Comparison of ENCODE assay signal across 11 mouse cellular contexts in the genomic region with DNA sequence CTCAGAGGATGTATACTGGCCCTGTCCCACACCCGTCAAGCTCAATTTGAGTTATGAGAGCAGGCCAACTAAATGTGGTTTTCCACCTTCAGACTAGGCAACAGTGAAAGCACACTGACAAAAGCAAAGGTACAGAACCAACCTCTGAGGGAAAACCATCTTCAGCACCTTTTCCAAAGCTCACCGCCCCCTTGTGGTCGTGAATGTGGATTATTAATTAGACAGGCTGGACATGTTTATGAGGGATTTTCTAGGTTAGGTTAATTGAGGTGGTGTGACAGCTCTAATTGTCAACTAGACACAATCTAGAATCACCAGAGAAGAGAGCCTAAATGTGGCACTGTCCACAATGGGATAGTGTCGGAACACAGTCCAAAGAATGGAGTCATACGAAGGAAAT. TPM values are rescaled to one million over a fixed set of nuclear protein-coding genes. Genes with fewer than 3 reads are reported as not detected.
DNase-seq lines count a peak whose midpoint lies in the region; ATAC-seq and TF ChIP-seq lines count a peak whose summit lies in the region.
"Had no signal": no experiment of that assay in that cellular context is flagged by ENCODE, and none has a peak within 500 bp of the region (broad histone marks: within the 10 kb centered on the region; RNA-seq: fewer than 3 reads in every experiment).

No protein-coding gene starts in this region.

- H3K27ac ChIP-seq in gastrocnemius, adult 2 months: no peak overlapping the region; the same call in 1 of the 2 replicates
- no peak overlapping the region for H3K27ac ChIP-seq in midbrain, postnatal 0 days (ENCODE audit: low read depth, low read length)
- H3K27ac ChIP-seq in midbrain, embryonic 15.5 days: no peak overlapping the region
- no peak overlapping the region for H3K27ac ChIP-seq in forebrain, embryonic 16.5 days (ENCODE audit: low read length)
- H3K27ac ChIP-seq: forebrain, embryonic 15.5 days; hindbrain, embryonic 14.5 days; limb, embryonic 12.5 days had no signal

- H3K4me3 ChIP-seq in gastrocnemius, adult 2 months: no peak overlapping the region
- H3K4me3 ChIP-seq in midbrain, postnatal 0 days (ENCODE audit: low read depth, low read length): no peak overlapping the region
- H3K4me3 ChIP-seq in midbrain, embryonic 15.5 days: no peak overlapping the region
- no peak overlapping the region for H3K4me3 ChIP-seq in forebrain, embryonic 16.5 days (replicated peaks; ENCODE audit: low read length)
- H3K4me3 ChIP-seq: forebrain, embryonic 15.5 days; limb, embryonic 12.5 days had no signal

- no peaks in the 10 kb centered on the region for H3K4me1 ChIP-seq in midbrain, postnatal 0 days (ENCODE audit: insufficient read depth, low read length)
- no peaks in the 10 kb centered on the region for H3K4me1 ChIP-seq in midbrain, embryonic 15.5 days
- H3K4me1 ChIP-seq in forebrain, embryonic 16.5 days (replicated peaks; ENCODE audit: control insufficient read depth, insufficient read depth, low read length): peaks cover 3% of the 10 kb centered on the region; the same call in 1 of the 2 replicates

- H3K4me2 ChIP-seq in midbrain, postnatal 0 days (ENCODE audit: low read depth, low read length, poor library complexity, severe bottlenecking): no peak overlapping the region
- no peak overlapping the region for H3K4me2 ChIP-seq in midbrain, embryonic 15.5 days
- H3K4me2 ChIP-seq in forebrain, embryonic 16.5 days (ENCODE audit: low read length): no peak overlapping the region
- H3K4me2 ChIP-seq: forebrain, embryonic 15.5 days; hindbrain, embryonic 14.5 days; limb, embryonic 12.5 days had no signal

- peak; percentile 25; the same call in 1 of the 2 replicates for TF ChIP-seq CTCF in gastrocnemius, adult 2 months (IDR thresholded peaks at IDR 0.05)
- TF ChIP-seq CTCF in midbrain, postnatal 0 days (IDR thresholded peaks at IDR 0.05): peak; percentile 40

- 90% methylated on average over 5 of the region's 5 CpGs for WGBS in midbrain, postnatal 0 days
- 92% methylated on average over 5 of the region's 5 CpGs for WGBS in midbrain, embryonic 15.5 days
- WGBS in forebrain, embryonic 16.5 days: 84% methylated on average over 5 of the region's 5 CpGs

- ATAC-seq in midbrain, postnatal 0 days (ENCODE audit: low FRiP score): no peak
- no peak for ATAC-seq in midbrain, embryonic 15.5 days (replicated peaks)
- no peak for ATAC-seq in forebrain, embryonic 16.5 days
- ATAC-seq: forebrain, embryonic 15.5 days had no signal

- H3K9ac ChIP-seq in midbrain, postnatal 0 days (replicated peaks; ENCODE audit: low read length, poor library complexity, severe bottlenecking): no peak overlapping the region
- H3K9ac ChIP-seq in midbrain, embryonic 15.5 days: no peak overlapping the region
- H3K9ac ChIP-seq in forebrain, embryonic 16.5 days (replicated peaks; ENCODE audit: low read depth, low read length): no peak overlapping the region
- H3K9ac ChIP-seq: forebrain, embryonic 15.5 days; hindbrain, embryonic 14.5 days; limb, embryonic 12.5 days had no signal

- DNase-seq in gastrocnemius, adult 2 months: no peak
- no peak for DNase-seq in gastrocnemius, adult 8-10 months (ENCODE audit: low spot score in 2 of 2)
- DNase-seq in midbrain, postnatal 0 days (ENCODE audit: low spot score): no peak
- peak; percentile 5 for DNase-seq in c-Kit-negative CD71-positive TER-119-positive erythroid progenitor cells, embryonic 14.5 days (ENCODE audit: low read depth, low spot score)
- peak; percentile 46 for DNase-seq in retina, embryonic 14.5 days (ENCODE audit: low spot score)
- DNase-seq in frontal cortex, adult 2 months (ENCODE audit: extremely low spot score in 1 of 2, low spot score in 1 of 2): no peak

- no peaks in the 10 kb centered on the region for H3K9me3 ChIP-seq in midbrain, postnatal 0 days (ENCODE audit: low read length)
- H3K9me3 ChIP-seq in midbrain, embryonic 15.5 days: no peaks in the 10 kb centered on the region
- H3K9me3 ChIP-seq in forebrain, embryonic 16.5 days (ENCODE audit: control insufficient read depth, low read length): no peaks in the 10 kb centered on the region
- H3K9me3 ChIP-seq: forebrain, embryonic 15.5 days; limb, embryonic 12.5 days had no signal

- intact Hi-C loops in gastrocnemius, adult 2 months (cut with DNase I): no loop called here

- peaks cover 5% of the 10 kb centered on the region for H3K36me3 ChIP-seq in midbrain, postnatal 0 days (ENCODE audit: insufficient read depth, low read length)
- H3K36me3 ChIP-seq in midbrain, embryonic 15.5 days (replicated peaks): peaks cover 8% of the 10 kb centered on the region; the same call in 1 of the 2 replicates
- H3K36me3 ChIP-seq in forebrain, embryonic 16.5 days (ENCODE audit: control insufficient read depth, insufficient read depth): peaks cover 13% of the 10 kb centered on the region

- H3K27me3 ChIP-seq in midbrain, postnatal 0 days (ENCODE audit: insufficient read depth, low read length): no peaks in the 10 kb centered on the region
- no peaks in the 10 kb centered on the region for H3K27me3 ChIP-seq in midbrain, embryonic 15.5 days (replicated peaks)
- no peaks in the 10 kb centered on the region for H3K27me3 ChIP-seq in forebrain, embryonic 16.5 days (replicated peaks; ENCODE audit: control insufficient read depth, insufficient read depth, low read length)
- H3K27me3 ChIP-seq: forebrain, embryonic 15.5 days; limb, embryonic 12.5 days had no signal

RNA-seq across cellular contexts. Expression of a gene that starts 30.5 kb away (rescaled TPM):
- total RNA-seq in gastrocnemius, adult 2 months (2021): 10 to 100 TPM; 28.3 to 29.0 TPM
- total RNA-seq in gastrocnemius, adult 8-10 months (2022): 10 to 100 TPM; 17.6 to 24.3 (median 22.1) TPM
- 67.8 and 71.0 TPM in 2 replicates for total RNA-seq in midbrain, postnatal 0 days (2014; rRNA removed)
- polyA plus RNA-seq in midbrain, postnatal 0 days (2015; fragmentation: Nextera tagmentation; extraction: Ambion mirVana): 55.3 and 63.3 TPM in 2 replicates
- 108 and 117 TPM in 2 replicates for polyA plus RNA-seq in midbrain, embryonic 15.5 days (2015; fragmentation: Nextera tagmentation; extraction: Ambion mirVana)
- polyA plus RNA-seq in forebrain, embryonic 16.5 days (2015; fragmentation: Nextera tagmentation; extraction: Ambion mirVana): 125 and 132 TPM in 2 replicates
- polyA plus RNA-seq in frontal cortex, adult 2 months (2012; rRNA removed): 66.2 and 66.4 TPM in 2 replicates

RNA-seq across cellular contexts. Expression of a gene that starts 46.2 kb away (rescaled TPM):
- total RNA-seq in gastrocnemius, adult 2 months (2021): 1 to 10 TPM; 1.9 to 2.8 TPM
- 1 to 10 TPM; 1.2 to 3.3 (median 2.2) TPM for total RNA-seq in gastrocnemius, adult 8-10 months (2022)
- 55.7 and 62.3 TPM in 2 replicates for total RNA-seq in midbrain, postnatal 0 days (2014; rRNA removed)
- 44.7 and 46.9 TPM in 2 replicates for polyA plus RNA-seq in midbrain, postnatal 0 days (2015; fragmentation: Nextera tagmentation; extraction: Ambion mirVana)
- polyA plus RNA-seq in midbrain, embryonic 15.5 days (2015; fragmentation: Nextera tagmentation; extraction: Ambion mirVana): 33.5 and 35.7 TPM in 2 replicates
- 31.7 and 40.9 TPM in 2 replicates for polyA plus RNA-seq in forebrain, embryonic 16.5 days (2015; fragmentation: Nextera tagmentation; extraction: Ambion mirVana)
- 30.8 and 37.2 TPM in 2 replicates for polyA plus RNA-seq in frontal cortex, adult 2 months (2012; rRNA removed)

Comparison
In these comparisons a context has a peak if more than half of its experiments do, and no peak if none do; other contexts are left out.
1. DNase-seq: peak in c-Kit-negative CD71-positive TER-119-positive erythroid progenitor cells, embryonic 14.5 days (single experiment) and retina, embryonic 14.5 days (single experiment); none in gastrocnemius, adult 2 months (single experiment), gastrocnemius, adult 8-10 months (0 of 2), midbrain, postnatal 0 days (single experiment) and frontal cortex, adult 2 months (0 of 2).